Mouse (Mus musculus) myocyte (in vitro differentiated cells): ENCODE measurements at regions not wholly inside any gene's neighbourhood (a gene's known extent, or its start where the extent isn't known, plus 50 kb on each side); places are given as distances from the start of the nearest gene placed in this dataset.

Source experiments
- CEBPB ChIP-seq: IDR thresholded peaks from 2 replicates; pipeline ENCODE4 v1.6.1; 2011; ENCODE audit warnings: mild to moderate bottlenecking, moderate library complexity; ENCODE audit not compliant: poor library complexity, insufficient read depth, severe bottlenecking
- E2F4 ChIP-seq: IDR thresholded peaks from one replicate; pipeline ENCODE4 v1.6.1; 2011; ENCODE audit warnings: mild to moderate bottlenecking, control low read depth, moderate library complexity; ENCODE audit not compliant: insufficient read depth
- MAX ChIP-seq: IDR thresholded peaks from one replicate; pipeline ENCODE4 v1.6.1; 2011; ENCODE audit warnings: low read depth, mild to moderate bottlenecking, control low read depth
- MYOD1 ChIP-seq, 3 experiments: IDR thresholded peaks; one replicate each; pipeline ENCODE4 v1.6.1; 2011; ENCODE audit warnings: control low read depth in 2 of 3, low read depth in 2 of 3, mild to moderate bottlenecking in 2 of 3, moderate library complexity in 1 of 3; ENCODE audit not compliant: insufficient read length in 2 of 3, control insufficient read depth in 1 of 3
- MYOG ChIP-seq, 3 experiments: IDR thresholded peaks; one replicate each; pipeline ENCODE4 v1.6.1; 2011; ENCODE audit warnings: control low read depth in 2 of 3, low read depth in 2 of 3, mild to moderate bottlenecking in 2 of 3; ENCODE audit not compliant: insufficient read length in 2 of 3, control insufficient read depth in 1 of 3, insufficient read depth in 1 of 3
- POLR2A ChIP-seq: IDR thresholded peaks from one replicate; pipeline ENCODE4 v1.6.1; 2011; ENCODE audit warnings: low read depth, mild to moderate bottlenecking, control low read depth, moderate library complexity; ENCODE audit not compliant: insufficient read length
- POLR2AphosphoS2 ChIP-seq: IDR thresholded peaks from one replicate; pipeline ENCODE4 v1.6.1; 2011; ENCODE audit warnings: low read depth, control low read depth; ENCODE audit not compliant: insufficient read length
- REST ChIP-seq: IDR thresholded peaks from one replicate; pipeline ENCODE4 v1.6.1; 2011; ENCODE audit warnings: mild to moderate bottlenecking, control low read depth, moderate library complexity; ENCODE audit not compliant: insufficient read depth, insufficient read length
- TCF12 ChIP-seq: IDR thresholded peaks from one replicate; pipeline ENCODE4 v1.6.1; 2011; ENCODE audit warnings: mild to moderate bottlenecking, control low read depth; ENCODE audit not compliant: poor library complexity, insufficient read depth, severe bottlenecking
- TCF3 ChIP-seq: IDR thresholded peaks from one replicate; pipeline ENCODE4 v1.6.1; 2011; ENCODE audit warnings: low read depth, control low read depth; ENCODE audit not compliant: insufficient read length
- USF1 ChIP-seq: IDR thresholded peaks from one replicate; pipeline ENCODE4 v1.6.1; 2011; ENCODE audit warnings: low read depth, mild to moderate bottlenecking, control low read depth, moderate library complexity

DNA sequence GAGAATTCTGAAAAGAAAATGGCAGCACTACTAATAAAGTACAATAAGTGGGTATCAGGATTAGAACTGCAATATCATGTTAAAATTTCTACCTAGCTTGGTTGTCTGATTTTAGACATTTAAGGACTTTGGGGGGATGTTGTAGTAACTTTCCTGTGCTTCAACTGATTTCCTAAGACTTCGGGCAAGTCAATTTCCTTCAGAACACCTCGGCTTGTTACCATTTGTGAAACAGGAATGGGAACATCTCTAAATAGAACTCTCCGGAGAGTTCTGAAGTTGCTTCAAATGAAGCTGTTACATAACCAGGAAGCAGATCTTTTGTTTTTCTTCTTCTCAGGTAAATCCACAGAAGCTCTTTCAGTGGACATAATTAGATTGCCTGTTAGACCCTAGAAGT lies 237.0 kb upstream of the Cited2 start:
- TF ChIP-seq POLR2A, result no peak
- TF ChIP-seq POLR2AphosphoS2, result no peak
- no peak for TF ChIP-seq USF1
- TF ChIP-seq E2F4, result no peak
- no peak for TF ChIP-seq MAX
- no peak for TF ChIP-seq TCF3
- no peak for TF ChIP-seq MYOD1 (IDR thresholded peaks at IDR 0.05; ENCODE audit: control insufficient read depth in 1 of 3, insufficient read length in 2 of 3, low read depth in 2 of 3)
- no peak for TF ChIP-seq CEBPB
- TF ChIP-seq TCF12, result no peak
- no peak for TF ChIP-seq MYOG (IDR thresholded peaks at IDR 0.05; ENCODE audit: control insufficient read depth in 1 of 3, insufficient read depth in 1 of 3, insufficient read length in 2 of 3, low read depth in 2 of 3)
- no peak for TF ChIP-seq REST
